In the genomic region with DNA sequence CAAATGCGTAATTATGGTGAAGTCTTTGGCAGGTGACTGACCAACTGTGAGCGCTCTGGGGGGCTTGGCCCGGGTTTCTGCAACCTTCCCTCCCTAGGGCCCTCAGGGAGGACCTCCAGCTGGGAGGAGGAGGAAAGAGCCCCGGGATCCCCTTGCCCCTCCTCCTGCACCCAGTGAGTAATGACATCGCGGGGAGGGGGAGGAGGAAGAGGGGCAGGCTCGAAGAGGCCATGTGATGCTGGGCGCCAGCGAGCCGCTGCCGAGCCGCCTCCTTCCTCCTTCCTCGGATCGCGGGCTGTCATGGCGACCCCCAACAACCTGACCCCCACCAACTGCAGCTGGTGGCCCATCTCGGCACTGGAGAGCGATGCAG, we compare ENCODE assay signal across 8 mouse cellular contexts. TPM values are rescaled to one million over a fixed set of nuclear protein-coding genes. Genes with fewer than 3 reads are reported as not detected.
A peak's percentile ranks its signal among the peaks of the same experiment; 100 is the strongest.
DNase-seq lines count a peak whose midpoint lies in the region; ATAC-seq and TF ChIP-seq lines count a peak whose summit lies in the region.

A gene (plus strand): TSS at position 231 of the 373 bp plus-strand sequence.

- peaks cover 9% of the 10 kb centered on the region; the same call in 1 of the 2 replicates for H3K4me1 ChIP-seq in embryonic facial prominence, embryonic 12.5 days
- H3K4me1 ChIP-seq in intestine, embryonic 15.5 days (replicated peaks), result peaks cover 14% of the 10 kb centered on the region; the same call in 1 of the 2 replicates
- H3K4me1 ChIP-seq in liver, embryonic 15.5 days (replicated peaks), result no peaks in the 10 kb centered on the region
- H3K4me1 ChIP-seq in small intestine, adult 2 months (ENCODE audit: control insufficient read depth, insufficient read depth, insufficient read length, low read length), result peaks cover 10% of the 10 kb centered on the region

- no peaks in the 10 kb centered on the region for H3K36me3 ChIP-seq in embryonic facial prominence, embryonic 12.5 days
- H3K36me3 ChIP-seq in intestine, embryonic 15.5 days, result no peaks in the 10 kb centered on the region
- no peaks in the 10 kb centered on the region for H3K36me3 ChIP-seq in liver, embryonic 15.5 days (replicated peaks)
- no peaks in the 10 kb centered on the region for H3K36me3 ChIP-seq in small intestine, adult 2 months (ENCODE audit: control insufficient read depth, insufficient read depth, low read length)

- H3K27ac ChIP-seq in gastrocnemius, adult 2 months, result no peak within 1 kb of the TSS
- H3K27ac ChIP-seq in embryonic facial prominence, embryonic 12.5 days, result no peak within 1 kb of the TSS
- H3K27ac ChIP-seq in intestine, embryonic 15.5 days, result no peak within 1 kb of the TSS
- H3K27ac ChIP-seq in liver, embryonic 15.5 days (replicated peaks), result no peak within 1 kb of the TSS
- no peak within 1 kb of the TSS for H3K27ac ChIP-seq in small intestine, adult 2 months (ENCODE audit: insufficient read depth, low read depth, low read length)

- no peak for DNase-seq in gastrocnemius, adult 2 months
- no peak for DNase-seq in gastrocnemius, adult 18-20 months (ENCODE audit: low spot score)
- DNase-seq in adrenal gland, postnatal 25 days, result peak; percentile 52
- DNase-seq in thymus, postnatal 0 days (ENCODE audit: low spot score), result no peak

- no peak for TF ChIP-seq CTCF in gastrocnemius, adult 2 months (IDR thresholded peaks at IDR 0.05)
- no peak for TF ChIP-seq CTCF in small intestine, adult 2 months (IDR thresholded peaks at IDR 0.05; ENCODE audit: extremely low read depth, insufficient read length, insufficient replicate concordance, low read depth, low read length)

- H3K27me3 ChIP-seq in embryonic facial prominence, embryonic 12.5 days, result peaks cover 21% of the 10 kb centered on the region
- peaks cover 22% of the 10 kb centered on the region for H3K27me3 ChIP-seq in intestine, embryonic 15.5 days (replicated peaks)
- H3K27me3 ChIP-seq in liver, embryonic 15.5 days, result peaks cover 43% of the 10 kb centered on the region
- H3K27me3 ChIP-seq in small intestine, adult 2 months (ENCODE audit: control insufficient read depth, insufficient read depth, low read length), result peaks cover 20% of the 10 kb centered on the region

- peak within 1 kb of the TSS; percentile 52 for H3K4me2 ChIP-seq in embryonic facial prominence, embryonic 12.5 days (replicated peaks)
- peak within 1 kb of the TSS; percentile 60 for H3K4me2 ChIP-seq in intestine, embryonic 15.5 days (replicated peaks)
- peak within 1 kb of the TSS; percentile 18; the same call in 1 of the 2 replicates for H3K4me2 ChIP-seq in liver, embryonic 15.5 days

- WGBS in embryonic facial prominence, embryonic 12.5 days, result 1% methylated on average over 17 of the region's 18 CpGs
- 1% methylated on average over 17 of the region's 18 CpGs for WGBS in intestine, embryonic 15.5 days
- 6% methylated on average over 17 of the region's 18 CpGs for WGBS in liver, embryonic 15.5 days (ENCODE audit: insufficient replicate concordance)
- WGBS in small intestine, adult 2 months, result 4% methylated on average over 18 of the region's 18 CpGs

- intact Hi-C loops in gastrocnemius, adult 2 months (cut with DNase I), result no loop called here

- H3K4me3 ChIP-seq in gastrocnemius, adult 2 months, result peak within 1 kb of the TSS; percentile 66
- H3K4me3 ChIP-seq in embryonic facial prominence, embryonic 12.5 days, result peak within 1 kb of the TSS; percentile 35
- H3K4me3 ChIP-seq in intestine, embryonic 15.5 days (replicated peaks), result peak within 1 kb of the TSS; percentile 40
- no peak within 1 kb of the TSS for H3K4me3 ChIP-seq in liver, embryonic 15.5 days (replicated peaks)
- H3K4me3 ChIP-seq in small intestine, adult 2 months (ENCODE audit: low read depth, low read length), result peak within 1 kb of the TSS; percentile 45

- TF ChIP-seq POLR2A in small intestine, adult 2 months (IDR thresholded peaks at IDR 0.05; ENCODE audit: low read depth, low read length), result no peak

- H3K9me3 ChIP-seq in embryonic facial prominence, embryonic 12.5 days, result no peaks in the 10 kb centered on the region
- no peaks in the 10 kb centered on the region for H3K9me3 ChIP-seq in intestine, embryonic 15.5 days
- H3K9me3 ChIP-seq in liver, embryonic 15.5 days (replicated peaks), result no peaks in the 10 kb centered on the region

- H3K9ac ChIP-seq in embryonic facial prominence, embryonic 12.5 days, result no peak within 1 kb of the TSS; the same call in 1 of the 2 replicates
- peak within 1 kb of the TSS; percentile 37 for H3K9ac ChIP-seq in intestine, embryonic 15.5 days
- H3K9ac ChIP-seq in liver, embryonic 15.5 days, result no peak within 1 kb of the TSS

- no peak for ATAC-seq in embryonic facial prominence, embryonic 12.5 days (ENCODE audit: insufficient number of reproducible peaks, insufficient read depth, low FRiP score, low TSS enrichment)
- peak; percentile 47 for ATAC-seq in intestine, embryonic 15.5 days
- ATAC-seq in liver, embryonic 15.5 days (ENCODE audit: insufficient read depth), result no peak

RNA-seq across cellular contexts. Expression of the gene that starts here (rescaled TPM):
- total RNA-seq in gastrocnemius, adult 2 months (2021), result not detected
- total RNA-seq in gastrocnemius, adult 18-20 months (2021), result under 1 TPM in 1 of 2 experiments, not detected in 1; 0.21 TPM
- total RNA-seq in adrenal gland, postnatal 25 days (2021), result 2.8 and 3.7 TPM in 2 replicates
- polyA plus RNA-seq in embryonic facial prominence, embryonic 12.5 days (2016; fragmentation: Nextera tagmentation; extraction: Ambion mirVana), result 7.5 and 10.4 TPM in 2 replicates
- 5.9 and 6.1 TPM in 2 replicates for polyA plus RNA-seq in intestine, embryonic 15.5 days (2015; fragmentation: Nextera tagmentation; extraction: Ambion mirVana)
- 0.10 and 0.21 TPM in 2 replicates for polyA plus RNA-seq in liver, embryonic 15.5 days (2015; fragmentation: Nextera tagmentation; extraction: Ambion mirVana)
- polyA plus RNA-seq in small intestine, adult 2 months (2012; rRNA removed), result 0.85 and 1.6 TPM in 2 replicates
- polyA plus RNA-seq in thymus, postnatal 0 days (2015; fragmentation: Nextera tagmentation; extraction: Ambion mirVana), result 0.41 and 0.44 TPM in 2 replicates
